Mouse (Mus musculus) liver, postnatal 0 days (tissue): ENCODE measurements around the gene Osbpl3. TPM values are rescaled to one million over a fixed set of nuclear protein-coding genes. Genes with fewer than 3 reads are reported as not detected.

ENCODE experiments used
- ATAC-seq: fragments of 200-750 bp; cut with Nextera tagmentation; 2 replicates; pipeline ENCODE4 v1.8.0; 2017; ENCODE audit warnings: mild to moderate bottlenecking, moderate library complexity
- DNase-seq: peaks from one replicate; pipeline ENCODE4 v3.0.0-alpha.2; 2016
- H3K27ac ChIP-seq: fragments of 300-500 bp; sonication (generic); 2 replicates; pipeline ENCODE4 v1.5.1; 2014; ENCODE audit warnings: antibody characterized with exemption, moderate library complexity, mild to moderate bottlenecking, low read depth
- H3K27me3 ChIP-seq: fragments of 300-500 bp; sonication (generic); 2 replicates; pipeline ENCODE4 v1.6.1; 2014; ENCODE audit warnings: low read length, control low read depth, mixed read lengths; ENCODE audit not compliant: insufficient read depth
- H3K36me3 ChIP-seq: fragments of 300-500 bp; sonication (generic); replicated peaks from 2 replicates; pipeline ENCODE4 v1.6.1; 2014; ENCODE audit warnings: mild to moderate bottlenecking, control low read depth, low read length, moderate library complexity, mixed read lengths; ENCODE audit not compliant: insufficient read depth
- H3K4me1 ChIP-seq: fragments of 300-500 bp; sonication (generic); 2 replicates; pipeline ENCODE4 v1.6.1; 2014; ENCODE audit warnings: antibody characterized with exemption, mild to moderate bottlenecking, control low read depth; ENCODE audit not compliant: insufficient read depth
- H3K4me2 ChIP-seq: fragments of 300-500 bp; sonication (generic); 2 replicates; pipeline ENCODE4 v1.6.1; 2014; ENCODE audit warnings: low read depth, mild to moderate bottlenecking, low read length, moderate library complexity, mixed read lengths
- H3K4me3 ChIP-seq: fragments of 300-500 bp; sonication (generic); 2 replicates; pipeline ENCODE4 v1.5.1; 2014; ENCODE audit warnings: low read depth, low read length
- H3K9ac ChIP-seq: fragments of 300-500 bp; sonication (generic); replicated peaks from 2 replicates; pipeline ENCODE4 v1.6.1; 2014; ENCODE audit warnings: mild to moderate bottlenecking, moderate library complexity
- H3K9me3 ChIP-seq: fragments of 300-500 bp; sonication (generic); 2 replicates; pipeline ENCODE4 v1.6.1; 2016; ENCODE audit warnings: mild to moderate bottlenecking, control low read depth, low read length, mixed read lengths
- CTCF ChIP-seq: sonication (generic); IDR thresholded peaks from 2 replicates; pipeline ENCODE4 v1.5.1; 2016; ENCODE audit warnings: antibody characterized with exemption, low read depth
- EP300 ChIP-seq: IDR thresholded peaks from 2 replicates; pipeline ENCODE4 v1.6.1; 2016; ENCODE audit warnings: antibody characterized with exemption, low read depth, mild to moderate bottlenecking
- WGBS: fragments of 180-500 bp; shearing (Covaris S2); extraction: QIAGEN DNeasy Blood & Tissue Kit; methylation state at CpG from one replicate; pipeline ENCODE4 v1.1.7; 2014; ENCODE audit not compliant: insufficient replicate concordance; 5-methylcytosine and 5-hydroxymethylcytosine counted together
- polyA plus RNA-seq: library from polyadenylated mRNA; unstranded; fragments of >200 nt; fragmentation: Nextera tagmentation; extraction: Ambion mirVana; gene quantifications from 2 replicates; pipeline ENCODE4 v1.2.1, GENCODE M21; 2015

The Osbpl3 gene
- polyA plus RNA-seq, 1 experiment from 2014 or later, result 0.96 TPM

DNA sequence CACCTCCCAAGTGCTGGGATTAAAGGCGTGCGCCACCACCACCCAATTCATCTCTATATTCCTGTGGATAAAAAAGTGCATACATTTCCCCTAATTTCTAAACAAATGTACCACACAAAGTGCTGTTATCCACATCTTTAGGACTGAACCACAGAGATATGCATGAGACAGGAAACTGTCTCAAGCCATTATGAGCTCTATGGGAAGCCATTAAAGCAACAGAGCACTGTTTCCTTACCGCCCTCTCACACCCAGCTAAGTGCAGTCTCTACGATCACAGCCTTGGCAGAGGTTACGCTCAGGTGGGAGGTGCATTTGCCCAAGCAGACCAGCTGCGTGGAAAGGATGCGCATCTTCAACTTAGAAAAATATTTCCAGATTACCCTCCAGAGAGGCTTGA is 26.7 kb downstream of the Osbpl3 start:
- WGBS, result 76% methylated on average over 7 of the region's 7 CpGs
- Histone ChIP-seq H3K9me3 (no peaks in the 10 kb centered on the region), H3K4me3 (no peak overlapping the region), H3K9ac (no peak overlapping the region), H3K36me3 (no peaks in the 10 kb centered on the region), H3K4me2 (no peak overlapping the region), H3K27ac (no peak overlapping the region), H3K27me3 (no peaks in the 10 kb centered on the region), H3K4me1 (no peaks in the 10 kb centered on the region)
- DNase-seq, result no peak
- TF ChIP-seq CTCF (no peak), EP300 (no peak)
- ATAC-seq, result no peak

DNA sequence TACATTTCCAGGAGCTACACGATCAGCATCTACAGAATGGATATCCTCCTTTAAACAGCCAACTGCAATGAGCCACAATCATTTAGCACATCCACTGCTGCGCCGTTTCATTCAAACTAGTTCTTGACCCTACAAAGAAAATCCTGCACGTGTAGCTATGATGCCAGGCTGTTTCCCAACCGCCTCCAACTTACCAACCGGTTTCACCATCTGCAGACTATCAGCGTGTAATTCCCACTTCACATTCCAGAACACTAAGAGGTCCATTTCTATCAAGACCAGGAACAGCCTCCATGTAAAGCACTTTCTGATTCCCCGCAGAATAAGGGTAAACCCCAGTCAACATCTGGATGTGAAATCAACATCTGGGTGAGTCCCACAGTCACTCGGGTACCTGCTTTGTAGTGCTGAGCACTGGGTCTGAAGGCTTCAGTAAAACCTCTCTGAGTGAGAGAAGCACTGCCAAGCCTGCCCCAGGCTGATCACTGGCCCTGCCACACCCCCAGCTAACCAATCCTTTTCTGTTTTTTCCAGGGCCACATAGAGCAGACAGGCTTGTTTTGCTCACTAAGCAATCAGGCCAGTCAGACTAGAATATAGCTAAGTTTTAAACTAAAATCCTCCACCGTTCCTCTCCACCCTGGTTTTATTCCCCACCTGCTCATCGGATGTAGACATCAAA is 28.8 kb downstream of the Osbpl3 start:
- Histone ChIP-seq H3K4me2 (no peak overlapping the region), H3K27ac (no peak overlapping the region), H3K4me3 (no peak overlapping the region), H3K9ac (no peak overlapping the region), H3K36me3 (no peaks in the 10 kb centered on the region), H3K9me3 (no peaks in the 10 kb centered on the region), H3K4me1 (no peaks in the 10 kb centered on the region), H3K27me3 (no peaks in the 10 kb centered on the region)
- ATAC-seq (no peak), DNase-seq (no peak)
- 84% methylated on average over 11 of the region's 11 CpGs for WGBS
- TF ChIP-seq CTCF, result no peak
- TF ChIP-seq EP300, result no peak

DNA sequence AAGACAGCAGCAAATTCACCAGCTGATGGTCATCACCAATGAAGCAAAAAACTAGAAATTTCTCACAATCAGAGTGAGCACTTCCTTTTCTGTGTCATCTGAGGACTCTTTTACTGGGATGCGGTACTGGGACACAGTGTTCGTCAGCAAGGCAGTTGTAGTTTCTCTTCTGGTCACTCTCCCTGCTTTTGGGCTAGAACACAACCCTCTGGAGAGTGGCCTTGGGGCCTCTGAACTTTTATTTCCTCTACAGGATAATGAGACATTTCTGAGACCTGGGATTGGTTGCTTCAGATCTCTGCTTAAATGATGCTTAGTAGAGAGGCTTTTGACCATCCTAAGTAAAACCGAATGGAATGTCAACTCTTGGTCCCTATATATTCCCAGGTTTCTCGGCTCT is 29.4 kb downstream of the Osbpl3 start:
- Histone ChIP-seq H3K4me1 (no peaks in the 10 kb centered on the region), H3K27ac (no peak overlapping the region), H3K9ac (no peak overlapping the region), H3K27me3 (no peaks in the 10 kb centered on the region), H3K4me3 (no peak overlapping the region), H3K4me2 (no peak overlapping the region), H3K36me3 (no peaks in the 10 kb centered on the region), H3K9me3 (no peaks in the 10 kb centered on the region)
- TF ChIP-seq EP300 (no peak), CTCF (no peak)
- no peak for ATAC-seq
- WGBS, result 86% methylated on average over 4 of the region's 4 CpGs
- no peak for DNase-seq

DNA sequence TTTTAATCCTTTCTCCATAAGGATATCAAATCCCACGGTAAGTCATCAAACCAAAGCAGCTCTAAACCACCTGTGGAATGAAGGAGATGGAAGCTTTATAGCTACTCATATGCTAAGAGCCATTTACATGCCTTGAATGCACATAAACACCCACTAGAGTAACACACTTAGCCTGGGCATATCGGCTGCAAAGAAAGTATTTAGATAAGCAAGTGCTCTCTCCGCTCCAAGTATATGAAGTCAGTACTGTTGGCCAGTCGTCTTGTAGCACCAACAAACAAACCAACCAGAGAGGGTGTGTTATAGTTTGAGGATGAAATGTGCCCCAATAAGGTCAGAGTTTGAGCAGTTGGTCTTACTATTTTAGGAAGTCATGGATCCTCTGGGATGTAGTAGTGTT is 31.7 kb downstream of the Osbpl3 start:
- no peaks in the 10 kb centered on the region for H3K9me3 ChIP-seq
- 78% methylated on average over 4 of the region's 4 CpGs for WGBS
- no peaks in the 10 kb centered on the region; the same call in 1 of the 2 replicates for H3K4me1 ChIP-seq
- no peaks in the 10 kb centered on the region for H3K27me3 ChIP-seq
- no peak overlapping the region for H3K27ac ChIP-seq
- no peaks in the 10 kb centered on the region for H3K36me3 ChIP-seq
- TF ChIP-seq CTCF, result no peak
- no peak for TF ChIP-seq EP300
- H3K4me3 ChIP-seq, result no peak overlapping the region
- H3K9ac ChIP-seq, result no peak overlapping the region
- H3K4me2 ChIP-seq, result no peak overlapping the region
- ATAC-seq (no peak), DNase-seq (no peak)

DNA sequence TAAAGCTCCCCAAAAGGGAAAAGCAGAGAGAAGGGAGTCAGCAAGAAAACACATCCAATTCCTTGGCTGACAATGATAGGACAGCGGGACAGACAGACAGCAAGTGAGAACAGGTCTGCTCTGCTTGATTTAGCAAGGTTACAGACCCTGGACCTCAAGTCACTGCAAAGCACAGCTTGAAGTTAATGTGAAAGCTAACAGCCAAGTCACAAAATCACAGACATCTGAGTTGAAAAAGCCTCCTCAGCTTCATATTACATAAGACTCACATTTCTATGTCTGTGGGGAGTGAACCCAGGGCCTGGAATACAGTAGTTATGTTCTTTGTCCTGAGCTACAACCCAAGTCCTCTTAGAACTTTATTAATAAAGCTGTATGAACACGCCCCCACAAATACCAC is 35.6 kb downstream of the Osbpl3 start:
- Histone ChIP-seq H3K4me1 (no peaks in the 10 kb centered on the region; the same call in 1 of the 2 replicates), H3K4me3 (no peak overlapping the region), H3K27ac (no peak overlapping the region), H3K27me3 (no peaks in the 10 kb centered on the region), H3K4me2 (no peak overlapping the region), H3K9ac (no peak overlapping the region), H3K9me3 (no peaks in the 10 kb centered on the region), H3K36me3 (no peaks in the 10 kb centered on the region)
- DNase-seq (no peak), ATAC-seq (no peak)
- TF ChIP-seq CTCF, result no peak
- TF ChIP-seq EP300, result no peak
- WGBS, result 78% methylated on average over 2 of the region's 2 CpGs

GRCm38 (mm10) chr6:50419518-50420290 is 36.3 kb downstream of the Osbpl3 start:
- H3K36me3 ChIP-seq, result no peaks in the 10 kb centered on the region
- no peaks in the 10 kb centered on the region for H3K27me3 ChIP-seq
- TF ChIP-seq EP300, result no peak
- TF ChIP-seq CTCF, result no peak
- WGBS, result 81% methylated on average over 10 of the region's 10 CpGs
- H3K4me1 ChIP-seq, result no peaks in the 10 kb centered on the region; the same call in 1 of the 2 replicates
- no peak overlapping the region for H3K4me3 ChIP-seq
- H3K9me3 ChIP-seq, result no peaks in the 10 kb centered on the region
- H3K27ac ChIP-seq, result no peak overlapping the region
- H3K4me2 ChIP-seq, result no peak overlapping the region
- no peak for ATAC-seq
- H3K9ac ChIP-seq, result no peak overlapping the region
- no peak for DNase-seq
